Mouse (Mus musculus) lung, embryonic 14.5 days (tissue): ENCODE data around the gene Prkag2. TPM values are rescaled to one million over a fixed set of nuclear protein-coding genes. Genes with fewer than 3 reads are reported as not detected.
A peak's percentile ranks its signal among the peaks of the same experiment; 100 is the strongest.

Source experiments
- ATAC-seq: fragments of 200-750 bp; cut with Nextera tagmentation; 2 replicates; pipeline ENCODE4 v1.8.0; 2017; ENCODE audit warnings: mild to moderate bottlenecking, moderate TSS enrichment, moderate library complexity; ENCODE audit not compliant: insufficient read depth
- DNase-seq: peaks from one replicate; pipeline ENCODE4 v3.0.0-alpha.2; 2015
- H3K27ac ChIP-seq: fragments of 300-500 bp; sonication (generic); 2 replicates; pipeline ENCODE4 v1.5.1; 2014; ENCODE audit warnings: low read depth, mild to moderate bottlenecking, moderate library complexity
- H3K27me3 ChIP-seq: fragments of 300-500 bp; sonication (generic); 2 replicates; pipeline ENCODE4 v1.6.1; 2014; ENCODE audit warnings: low read length, control low read depth; ENCODE audit not compliant: insufficient read depth
- H3K36me3 ChIP-seq: fragments of 300-500 bp; sonication (generic); 2 replicates; pipeline ENCODE4 v1.6.1; 2014; ENCODE audit warnings: control low read depth; ENCODE audit not compliant: insufficient read depth
- H3K4me1 ChIP-seq: fragments of 300-500 bp; sonication (generic); 2 replicates; pipeline ENCODE4 v1.6.1; 2014; ENCODE audit warnings: antibody characterized with exemption, control low read depth; ENCODE audit not compliant: insufficient read depth
- H3K4me2 ChIP-seq: fragments of 300-500 bp; sonication (generic); 2 replicates; pipeline ENCODE4 v1.6.1; 2014; ENCODE audit warnings: mild to moderate bottlenecking
- H3K4me3 ChIP-seq: fragments of 300-500 bp; sonication (generic); 2 replicates; pipeline ENCODE4 v1.5.1; 2014; ENCODE audit warnings: low read depth, low read length
- H3K9ac ChIP-seq: fragments of 300-500 bp; sonication (generic); 2 replicates; pipeline ENCODE4 v1.6.1; 2014
- H3K9me3 ChIP-seq: fragments of 300-500 bp; sonication (generic); 2 replicates; pipeline ENCODE4 v1.6.1; 2016; ENCODE audit warnings: low read depth, low read length, control low read depth
- CTCF ChIP-seq: IDR thresholded peaks from 2 replicates; pipeline ENCODE4 v1.5.1; 2016; ENCODE audit warnings: antibody characterized with exemption, low read depth
- WGBS: fragments of 180-500 bp; shearing (Covaris S2); extraction: QIAGEN DNeasy Blood & Tissue Kit; methylation state at CpG from one replicate; pipeline ENCODE4 v1.1.7; 2014; 5-methylcytosine and 5-hydroxymethylcytosine counted together
- polyA plus RNA-seq: library from polyadenylated mRNA; unstranded; fragments of >200 nt; fragmentation: Nextera tagmentation; extraction: Ambion mirVana; gene quantifications from 2 replicates; pipeline ENCODE4 v1.2.1, GENCODE M21; 2014

Gene Prkag2
- polyA plus RNA-seq, 1 experiment from 2014 or later, result 25.6 TPM

GRCm38 (mm10) chr5:25087064-25087463 lies 13.4 kb downstream of the Prkag2 start:
- no peaks in the 10 kb centered on the region for H3K9me3 ChIP-seq
- H3K27ac ChIP-seq, result 0 out of 2 replicates have a peak overlapping the region, but pooled peaks have one; percentile 12
- H3K9ac ChIP-seq, result no peak overlapping the region
- DNase-seq (no peak), ATAC-seq (no peak)
- H3K4me1 ChIP-seq, result peaks cover 11% of the 10 kb centered on the region; the same call in 1 of the 2 replicates
- H3K4me3 ChIP-seq, result no peak overlapping the region
- no peaks in the 10 kb centered on the region for H3K27me3 ChIP-seq
- WGBS, result 63% methylated on average over 7 of the region's 7 CpGs
- TF ChIP-seq CTCF, result no peak
- H3K4me2 ChIP-seq, result no peak overlapping the region
- H3K36me3 ChIP-seq, result no peaks in the 10 kb centered on the region

DNA sequence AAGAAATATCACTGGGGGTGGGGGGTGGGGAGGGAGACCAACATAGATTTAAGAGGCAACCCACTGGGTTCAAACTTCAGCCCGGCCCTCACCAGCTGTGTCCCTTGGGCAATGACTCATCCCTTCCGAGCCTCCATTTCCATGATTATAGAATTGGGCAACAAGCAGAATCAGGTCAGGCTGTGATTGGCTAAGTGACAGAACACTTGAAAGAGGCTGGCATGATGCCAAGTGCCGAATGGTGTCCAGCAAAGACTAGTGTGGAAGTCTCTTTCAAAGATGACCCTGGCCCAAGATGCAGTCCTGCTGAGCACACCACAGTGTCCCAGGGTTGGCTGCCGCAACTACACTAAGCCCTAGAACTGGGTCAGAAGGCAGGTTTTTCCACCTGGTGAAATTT lies 14.2 kb downstream of the Prkag2 start:
- no peaks in the 10 kb centered on the region for H3K27me3 ChIP-seq
- 37% methylated on average over 4 of the region's 4 CpGs for WGBS
- H3K4me2 ChIP-seq, result no peak overlapping the region
- H3K4me3 ChIP-seq, result no peak overlapping the region
- peaks cover 11% of the 10 kb centered on the region; the same call in 1 of the 2 replicates for H3K4me1 ChIP-seq
- no peak overlapping the region for H3K27ac ChIP-seq
- peak; percentile 75 for DNase-seq
- no peak overlapping the region for H3K9ac ChIP-seq
- no peaks in the 10 kb centered on the region for H3K36me3 ChIP-seq
- TF ChIP-seq CTCF, result no peak
- H3K9me3 ChIP-seq, result no peaks in the 10 kb centered on the region
- ATAC-seq, result 0 out of 2 replicates have a peak, but pooled peaks have one; percentile 48

DNA sequence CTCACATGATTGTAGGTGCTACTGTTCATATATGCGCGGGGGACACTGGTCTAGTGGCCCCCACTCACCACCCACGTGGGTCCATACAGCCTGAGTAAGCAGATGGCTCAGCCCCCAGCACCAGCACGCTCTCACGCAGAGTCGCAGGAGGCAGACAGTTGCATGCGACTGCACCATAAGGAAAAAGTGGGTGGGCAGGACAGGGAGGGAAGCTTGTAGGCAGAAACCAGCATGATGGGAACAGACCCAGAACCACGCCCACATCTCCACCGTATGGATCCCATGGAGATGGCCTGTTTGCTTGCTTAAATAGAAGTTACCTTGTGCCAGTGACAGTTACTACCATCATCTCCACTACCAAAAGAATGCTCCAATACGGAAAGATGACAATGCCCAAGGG lies 15.3 kb downstream of the Prkag2 start:
- no peaks in the 10 kb centered on the region for H3K27me3 ChIP-seq
- WGBS, result 87% methylated on average over 10 of the region's 10 CpGs
- ATAC-seq (no peak), DNase-seq (no peak)
- peaks cover 11% of the 10 kb centered on the region; the same call in 1 of the 2 replicates for H3K4me1 ChIP-seq
- no peaks in the 10 kb centered on the region for H3K36me3 ChIP-seq
- H3K27ac ChIP-seq, result no peak overlapping the region
- no peak overlapping the region for H3K4me2 ChIP-seq
- TF ChIP-seq CTCF, result no peak
- no peaks in the 10 kb centered on the region for H3K9me3 ChIP-seq
- H3K4me3 ChIP-seq, result no peak overlapping the region
- no peak overlapping the region for H3K9ac ChIP-seq

- ATAC-seq (no peak), DNase-seq (no peak)
- H3K27ac ChIP-seq, result no peak overlapping the region
- H3K4me1 ChIP-seq, result peaks cover 11% of the 10 kb centered on the region; the same call in 1 of the 2 replicates
- H3K9ac ChIP-seq, result no peak overlapping the region
- no peaks in the 10 kb centered on the region for H3K36me3 ChIP-seq
- no peaks in the 10 kb centered on the region for H3K27me3 ChIP-seq
- no peak for TF ChIP-seq CTCF
- no peak overlapping the region for H3K4me2 ChIP-seq
- H3K9me3 ChIP-seq, result no peaks in the 10 kb centered on the region
- WGBS, result 29% methylated on average over 7 of the region's 7 CpGs
- no peak overlapping the region for H3K4me3 ChIP-seq
Observed at GRCm38 (mm10) chr5:25083816-25084215, 16.6 kb downstream of the Prkag2 start.

GRCm38 (mm10) chr5:25082542-25082941 lies 17.9 kb downstream of the Prkag2 start:
- no peak overlapping the region for H3K4me3 ChIP-seq
- peak; percentile 73 for DNase-seq
- WGBS, result 45% methylated on average over 2 of the region's 2 CpGs
- peak; percentile 80 for TF ChIP-seq CTCF
- H3K4me1 ChIP-seq, result peaks cover 11% of the 10 kb centered on the region; the same call in 1 of the 2 replicates
- no peaks in the 10 kb centered on the region for H3K36me3 ChIP-seq
- no peaks in the 10 kb centered on the region for H3K27me3 ChIP-seq
- peak; percentile 66; the same call in 1 of the 2 replicates for ATAC-seq
- no peak overlapping the region for H3K4me2 ChIP-seq
- no peak overlapping the region for H3K9ac ChIP-seq
- no peak overlapping the region for H3K27ac ChIP-seq
- H3K9me3 ChIP-seq, result no peaks in the 10 kb centered on the region

- 74% methylated on average over 16 of the region's 16 CpGs for WGBS
- H3K4me1 ChIP-seq, result peaks cover 11% of the 10 kb centered on the region; the same call in 1 of the 2 replicates
- no peak overlapping the region for H3K27ac ChIP-seq
- DNase-seq (no peak), ATAC-seq (no peak)
- H3K9me3 ChIP-seq, result no peaks in the 10 kb centered on the region
- H3K27me3 ChIP-seq, result no peaks in the 10 kb centered on the region
- H3K4me3 ChIP-seq, result no peak overlapping the region
- no peaks in the 10 kb centered on the region for H3K36me3 ChIP-seq
- no peak for TF ChIP-seq CTCF
- H3K4me2 ChIP-seq, result no peak overlapping the region
- no peak overlapping the region for H3K9ac ChIP-seq
Observed at GRCm38 (mm10) chr5:25081545-25081944, 18.9 kb downstream of the Prkag2 start.

- Histone ChIP-seq H3K4me2 (no peak overlapping the region), H3K27me3 (no peaks in the 10 kb centered on the region), H3K9ac (no peak overlapping the region), H3K27ac (no peak overlapping the region), H3K4me1 (peaks cover 6% of the 10 kb centered on the region; the same call in 1 of the 2 replicates), H3K36me3 (no peaks in the 10 kb centered on the region), H3K9me3 (no peaks in the 10 kb centered on the region), H3K4me3 (no peak overlapping the region)
- no peak for TF ChIP-seq CTCF
- DNase-seq (no peak), ATAC-seq (no peak)
- 63% methylated on average over 3 of the region's 3 CpGs for WGBS
Observed at GRCm38 (mm10) chr5:25080994-25081393, 19.4 kb downstream of the Prkag2 start.
